Mouse (Mus musculus): Measurements from ENCODE around the gene Grin2a.

DNA sequence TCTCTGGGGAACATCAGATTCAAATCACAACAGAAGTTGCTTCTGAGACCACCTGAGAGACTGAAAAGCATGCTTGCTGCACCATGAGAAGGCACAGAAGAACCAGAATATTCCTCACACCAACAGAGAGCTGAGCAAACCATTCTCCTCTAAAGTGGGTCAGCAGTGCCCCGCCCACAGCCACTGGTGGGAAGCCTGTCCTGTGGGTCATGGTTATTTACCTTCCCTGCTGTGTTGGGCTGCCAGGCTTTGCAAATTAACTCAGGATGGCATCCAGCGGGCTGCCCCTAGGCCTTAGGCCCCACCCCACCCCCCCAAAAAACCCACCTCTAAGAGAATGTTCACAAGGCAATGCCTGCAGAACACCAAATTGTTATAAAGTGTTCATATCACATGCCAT, 96.2 kb downstream of the Grin2a start:
- TF ChIP-seq CTCF (IDR thresholded peaks at IDR 0.05; ENCODE audit: insufficient read depth, low read depth, low read length) (no peak), POLR2A (IDR thresholded peaks at IDR 0.05; ENCODE audit: insufficient read depth, low read depth, low read length) (no peak)

Data from olfactory bulb, adult 2 months (tissue).